Mouse (Mus musculus): ENCODE measurements around the gene Serhl. TPM values are rescaled to one million over a fixed set of nuclear protein-coding genes. Genes with fewer than 3 reads are reported as not detected.

The Serhl gene
- polyA plus RNA-seq, 1 experiment from 2014 or later = 16.0 TPM

GRCm38 (mm10) chr15:83106426-83106825 lies 17.1 kb downstream of the Serhl start:
- Histone ChIP-seq H3K9ac (no peak overlapping the region), H3K36me3 (replicated peaks) (no peaks in the 10 kb centered on the region), H3K9me3 (replicated peaks) (no peaks in the 10 kb centered on the region), H3K4me3 (replicated peaks) (no peak overlapping the region), H3K27ac (replicated peaks) (no peak overlapping the region), H3K27me3 (no peaks in the 10 kb centered on the region), H3K4me2 (no peak overlapping the region), H3K4me1 (replicated peaks) (no peaks in the 10 kb centered on the region)
- ATAC-seq (ENCODE audit: insufficient read depth) = no peak
- 71% methylated on average over 6 of the region's 6 CpGs for WGBS (ENCODE audit: insufficient replicate concordance)

- Histone ChIP-seq H3K9ac (no peak overlapping the region), H3K9me3 (replicated peaks) (no peaks in the 10 kb centered on the region), H3K27ac (replicated peaks) (no peak overlapping the region), H3K27me3 (no peaks in the 10 kb centered on the region), H3K4me2 (no peak overlapping the region), H3K4me3 (replicated peaks) (no peak overlapping the region), H3K36me3 (replicated peaks) (no peaks in the 10 kb centered on the region), H3K4me1 (replicated peaks) (peaks cover 2% of the 10 kb centered on the region; the same call in 1 of the 2 replicates)
- ATAC-seq (ENCODE audit: insufficient read depth) = no peak
- WGBS (ENCODE audit: insufficient replicate concordance) = 75% methylated on average over 6 of the region's 6 CpGs
These were observed 18.5 kb downstream of the Serhl start for GRCm38 (mm10) chr15:83107814-83108213.

GRCm38 (mm10) chr15:83111290-83111689 lies 22.0 kb downstream of the Serhl start:
- Histone ChIP-seq H3K4me3 (replicated peaks) (no peak overlapping the region), H3K9ac (no peak overlapping the region), H3K9me3 (replicated peaks) (no peaks in the 10 kb centered on the region), H3K4me1 (replicated peaks) (peaks cover 6% of the 10 kb centered on the region), H3K36me3 (replicated peaks) (peaks cover 12% of the 10 kb centered on the region), H3K27me3 (no peaks in the 10 kb centered on the region), H3K27ac (replicated peaks) (no peak overlapping the region), H3K4me2 (no peak overlapping the region)
- 57% methylated on average over 6 of the region's 6 CpGs for WGBS (ENCODE audit: insufficient replicate concordance)
- no peak for ATAC-seq (ENCODE audit: insufficient read depth)

GRCm38 (mm10) chr15:83111874-83112273 lies 22.6 kb downstream of the Serhl start:
- H3K27ac ChIP-seq (replicated peaks) = no peak overlapping the region
- 65% methylated on average over 7 of the region's 7 CpGs for WGBS (ENCODE audit: insufficient replicate concordance)
- no peak for ATAC-seq (ENCODE audit: insufficient read depth)
- H3K4me1 ChIP-seq (replicated peaks) = peaks cover 6% of the 10 kb centered on the region
- H3K27me3 ChIP-seq = no peaks in the 10 kb centered on the region
- no peak overlapping the region for H3K4me3 ChIP-seq (replicated peaks)
- H3K36me3 ChIP-seq (replicated peaks) = peaks cover 17% of the 10 kb centered on the region
- no peak overlapping the region for H3K4me2 ChIP-seq
- no peaks in the 10 kb centered on the region for H3K9me3 ChIP-seq (replicated peaks)
- H3K9ac ChIP-seq = no peak overlapping the region

- 19% methylated on average over 11 of the region's 11 CpGs for WGBS (ENCODE audit: insufficient replicate concordance)
- H3K4me1 ChIP-seq (replicated peaks) = peaks cover 6% of the 10 kb centered on the region
- no peak overlapping the region for H3K27ac ChIP-seq (replicated peaks)
- peaks cover 27% of the 10 kb centered on the region for H3K36me3 ChIP-seq (replicated peaks)
- no peaks in the 10 kb centered on the region for H3K27me3 ChIP-seq
- H3K9ac ChIP-seq = no peak overlapping the region
- no peak overlapping the region for H3K4me3 ChIP-seq (replicated peaks)
- no peaks in the 10 kb centered on the region for H3K9me3 ChIP-seq (replicated peaks)
- H3K4me2 ChIP-seq = no peak overlapping the region
- ATAC-seq (ENCODE audit: insufficient read depth) = no peak
These were observed 23.6 kb downstream of the Serhl start for GRCm38 (mm10) chr15:83112898-83113297.

GRCm38 (mm10) chr15:83114106-83114505 lies 24.8 kb downstream of the Serhl start:
- Histone ChIP-seq H3K36me3 (replicated peaks) (peaks cover 39% of the 10 kb centered on the region), H3K9ac (no peak overlapping the region), H3K4me3 (replicated peaks) (no peak overlapping the region), H3K4me1 (replicated peaks) (peaks cover 6% of the 10 kb centered on the region), H3K27ac (replicated peaks) (no peak overlapping the region), H3K4me2 (no peak overlapping the region), H3K9me3 (replicated peaks) (no peaks in the 10 kb centered on the region), H3K27me3 (no peaks in the 10 kb centered on the region)
- ATAC-seq (ENCODE audit: insufficient read depth) = no peak
- 80% methylated on average over 9 of the region's 9 CpGs for whole genome bisulfite sequencing (ENCODE audit: insufficient replicate concordance)

- 83% methylated on average over 6 of the region's 6 CpGs for WGBS (ENCODE audit: insufficient replicate concordance)
- no peak overlapping the region for H3K4me3 ChIP-seq (replicated peaks)
- no peak overlapping the region for H3K9ac ChIP-seq
- ATAC-seq (ENCODE audit: insufficient read depth) = no peak
- no peak overlapping the region for H3K27ac ChIP-seq (replicated peaks)
- peaks cover 48% of the 10 kb centered on the region for H3K36me3 ChIP-seq (replicated peaks)
- H3K4me2 ChIP-seq = no peak overlapping the region
- H3K4me1 ChIP-seq (replicated peaks) = peaks cover 6% of the 10 kb centered on the region
- no peaks in the 10 kb centered on the region for H3K9me3 ChIP-seq (replicated peaks)
- no peaks in the 10 kb centered on the region for H3K27me3 ChIP-seq
These were observed 25.8 kb downstream of the Serhl start for GRCm38 (mm10) chr15:83115071-83115470.

GRCm38 (mm10) chr15:83118360-83118759 lies 29.1 kb downstream of the Serhl start:
- no peak overlapping the region for H3K9ac ChIP-seq
- peaks cover 18% of the 10 kb centered on the region for H3K4me1 ChIP-seq (replicated peaks)
- peaks cover 50% of the 10 kb centered on the region for H3K36me3 ChIP-seq (replicated peaks)
- 69% methylated on average over 7 of the region's 7 CpGs for WGBS (ENCODE audit: insufficient replicate concordance)
- no peak overlapping the region for H3K27ac ChIP-seq (replicated peaks)
- H3K9me3 ChIP-seq (replicated peaks) = no peaks in the 10 kb centered on the region
- H3K27me3 ChIP-seq = no peaks in the 10 kb centered on the region
- ATAC-seq (ENCODE audit: insufficient read depth) = no peak
- no peak overlapping the region for H3K4me3 ChIP-seq (replicated peaks)
- no peak overlapping the region for H3K4me2 ChIP-seq

GRCm38 (mm10) chr15:83121709-83122565 lies 32.6 kb downstream of the Serhl start:
- WGBS (ENCODE audit: insufficient replicate concordance) = 3% methylated on average over 42 of the region's 43 CpGs

GRCm38 (mm10) chr15:83122566-83123145 lies 33.4 kb downstream of the Serhl start, which contains the start of gene Rrp7a:
TSS of gene Rrp7a (minus strand) at chr15:83122801.
- peak; percentile 88 for ATAC-seq (ENCODE audit: insufficient read depth)

More at GRCm38 (mm10) chr15:83121709-83122565, 32.6 kb downstream of the Serhl start:
- Histone ChIP-seq H3K4me3 (replicated peaks) (peak overlapping the region; percentile 93), H3K9ac (peak overlapping the region; percentile 75), H3K4me1 (replicated peaks) (peaks cover 18% of the 10 kb centered on the region), H3K9me3 (replicated peaks) (no peaks in the 10 kb centered on the region), H3K27ac (replicated peaks) (peak overlapping the region; percentile 74), H3K36me3 (replicated peaks) (peaks cover 51% of the 10 kb centered on the region), H3K4me2 (peak overlapping the region; percentile 89), H3K27me3 (no peaks in the 10 kb centered on the region)
- peak; percentile 47 for ATAC-seq (ENCODE audit: insufficient read depth)

GRCm38 (mm10) chr15:83124625-83125024 lies 35.3 kb downstream of the Serhl start:
- H3K4me3 ChIP-seq (replicated peaks) = no peak overlapping the region
- no peaks in the 10 kb centered on the region for H3K9me3 ChIP-seq (replicated peaks)
- no peak for ATAC-seq (ENCODE audit: insufficient read depth)
- H3K36me3 ChIP-seq (replicated peaks) = peaks cover 52% of the 10 kb centered on the region
- no peaks in the 10 kb centered on the region for H3K27me3 ChIP-seq
- no peak overlapping the region for H3K9ac ChIP-seq
- no peak overlapping the region for H3K27ac ChIP-seq (replicated peaks)
- peaks cover 18% of the 10 kb centered on the region for H3K4me1 ChIP-seq (replicated peaks)
- no peak overlapping the region for H3K4me2 ChIP-seq
- 67% methylated on average over 5 of the region's 5 CpGs for WGBS (ENCODE audit: insufficient replicate concordance)

More at GRCm38 (mm10) chr15:83122566-83123145, 33.4 kb downstream of the Serhl start, which contains the start of gene Rrp7a:
- Histone ChIP-seq H3K36me3 (replicated peaks) (peaks cover 51% of the 10 kb centered on the region), H3K27ac (replicated peaks) (peak within 1 kb of the TSS; percentile 74), H3K9ac (peak within 1 kb of the TSS; percentile 75), H3K4me1 (replicated peaks) (peaks cover 18% of the 10 kb centered on the region), H3K4me2 (peak within 1 kb of the TSS; percentile 89), H3K4me3 (replicated peaks) (peak within 1 kb of the TSS; percentile 93), H3K27me3 (no peaks in the 10 kb centered on the region), H3K9me3 (replicated peaks) (no peaks in the 10 kb centered on the region)
- 3% methylated on average over 32 of the region's 32 CpGs for WGBS (ENCODE audit: insufficient replicate concordance)
